Mouse (Mus musculus): ENCODE data around the gene Tuba3a. TPM values are rescaled to one million over a fixed set of nuclear protein-coding genes. Genes with fewer than 3 reads are reported as not detected.

Gene Tuba3a
- total and polyA plus RNA-seq, 3 experiments: not detected

DNA sequence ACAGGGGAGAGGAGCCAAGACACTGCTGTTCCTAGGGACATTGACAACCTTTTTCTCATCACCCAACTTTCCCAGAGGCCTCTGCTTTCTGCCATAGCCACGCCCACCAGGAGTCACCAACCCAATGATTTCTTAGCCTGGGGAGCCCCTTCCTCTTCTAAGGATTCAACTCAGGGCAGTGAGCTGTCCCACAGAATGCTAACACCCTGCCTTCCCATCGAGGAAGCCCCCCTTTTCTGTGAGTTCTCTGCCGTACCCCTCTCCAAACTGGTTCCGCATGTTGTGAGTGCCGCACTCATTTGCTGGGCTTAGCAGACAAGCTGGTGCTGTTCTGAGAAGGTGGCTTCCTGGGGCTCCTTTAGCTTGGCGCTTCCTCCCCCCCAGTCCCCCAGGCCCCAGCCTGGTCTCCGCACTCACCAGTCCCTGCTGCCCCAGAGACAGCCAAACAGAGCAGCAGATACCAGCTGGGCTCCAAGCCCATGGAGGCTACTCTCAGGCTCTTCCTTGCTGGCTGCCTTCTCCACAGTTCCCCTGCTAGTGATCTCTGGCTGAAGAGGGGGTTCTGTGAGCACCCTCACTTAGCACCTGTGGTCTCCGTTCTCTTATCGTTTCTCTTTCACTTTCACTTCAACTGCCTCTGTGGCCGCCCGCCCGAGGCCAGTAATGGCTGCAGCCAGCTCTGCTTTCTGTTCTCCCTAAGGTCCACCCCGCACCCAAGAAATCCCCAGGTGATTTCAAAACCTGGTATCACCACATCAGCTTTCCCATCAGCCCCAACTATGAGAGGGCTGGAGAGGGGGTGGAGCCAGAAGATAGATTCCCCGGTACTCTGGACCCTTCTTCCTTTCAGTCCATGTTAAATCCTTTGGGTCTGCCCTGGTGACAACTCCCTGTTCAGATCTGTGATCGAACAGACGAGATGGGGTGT is 54.5 kb downstream of the Tuba3a start, which contains the start of gene Tapbpl (continued):
- TF ChIP-seq POLR2AphosphoS2 (IDR thresholded peaks at IDR 0.05; ENCODE audit: low read depth, low read length): peak; percentile 78; the same call in 1 of the 2 replicates
- peak; percentile 87 for TF ChIP-seq ETS1 (conservative IDR thresholded peaks at IDR 0.05; ENCODE audit: low read depth, low read length)
- TF ChIP-seq MAX (IDR thresholded peaks at IDR 0.05; ENCODE audit: low read length): no peak
- no peak for TF ChIP-seq BHLHE40 (IDR thresholded peaks at IDR 0.05; ENCODE audit: low read depth, low read length)
- peak; percentile 88 for TF ChIP-seq IRF4 (IDR thresholded peaks at IDR 0.05; ENCODE audit: low read depth, low read length)
- TF ChIP-seq UBTF (IDR thresholded peaks at IDR 0.05; ENCODE audit: low read depth, low read length): no peak
- no peak for TF ChIP-seq RAD21 (IDR thresholded peaks at IDR 0.05; ENCODE audit: low read depth, low read length)
- peak; percentile 75 for TF ChIP-seq MXI1 (IDR thresholded peaks at IDR 0.05; ENCODE audit: low read depth, low read length)
- peak; percentile 81 for TF ChIP-seq MAZ (IDR thresholded peaks at IDR 0.05; ENCODE audit: low read depth, low read length)
- peak; percentile 55 for TF ChIP-seq TCF12 (IDR thresholded peaks at IDR 0.05; ENCODE audit: low read depth, low read length)

DNA sequence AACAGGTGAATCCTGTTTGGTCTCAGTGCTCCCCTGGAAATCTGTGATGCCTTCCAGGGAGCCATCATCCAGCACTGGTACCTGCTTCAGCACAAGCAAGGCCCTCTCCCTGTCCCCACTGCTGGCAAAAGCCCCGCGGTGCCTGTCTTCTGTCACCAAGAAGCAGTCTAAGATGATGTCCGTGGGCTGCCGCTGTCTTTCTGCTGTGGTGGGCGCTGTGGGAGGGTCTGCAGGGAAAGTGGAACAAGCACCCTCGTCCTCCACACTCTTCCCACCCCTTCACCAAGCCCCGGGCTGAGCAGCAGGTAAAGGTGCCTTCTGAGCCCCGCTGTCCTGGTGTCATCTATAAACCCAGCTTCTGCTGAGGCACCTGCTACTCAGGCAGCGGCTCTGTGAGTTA is 55.3 kb downstream of the Tuba3a start:
- H3K27me3 ChIP-seq (replicated peaks): no peaks in the 10 kb centered on the region
- peak overlapping the region; percentile 50 to 94 (median 61) for H3K4me3 ChIP-seq (replicated peaks in 1 of 3; ENCODE audit: low read depth in 2 of 3, low read length in 2 of 3, poor library complexity in 1 of 3)
- peaks cover 8 to 36% of the 10 kb centered on the region in 2 experiments for H3K4me1 ChIP-seq (ENCODE audit: control insufficient read depth in 1 of 2, insufficient read depth in 2 of 2)
- peak overlapping the region; percentile 91; the same call in 1 of the 2 replicates for H3K4me2 ChIP-seq (ENCODE audit: insufficient read depth, low read depth, poor library complexity, severe bottlenecking)
- DNase-seq (ENCODE audit: extremely low read depth): no peak
- dilution Hi-C loops (cut with MboI; ENCODE audit: extremely low pct_ligation_motif_present, extremely low pct_unique_long_range_greater_than_20kb, low sequenced_read_pairs) (no loop called here), in situ Hi-C loops (cut with MboI; ENCODE audit: low pct_ligation_motif_present, low pct_unique_long_range_greater_than_20kb, low sequenced_read_pairs) (no loop called here)
- H3K9me3 ChIP-seq (replicated peaks; ENCODE audit: low read length): no peaks in the 10 kb centered on the region
- H3K79me2 ChIP-seq (replicated peaks; ENCODE audit: control insufficient read depth, extremely low read depth, insufficient read depth, poor library complexity, severe bottlenecking): no peaks in the 10 kb centered on the region
- no peak for TF ChIP-seq GABPA (IDR thresholded peaks at IDR 0.05; ENCODE audit: insufficient replicate concordance, low read depth, low read length)
- H3K9ac ChIP-seq (ENCODE audit: insufficient read depth, low read depth): peak overlapping the region; percentile 98
- H3K27ac ChIP-seq (ENCODE audit: insufficient read depth, low read depth): peak overlapping the region; percentile 29; the same call in 1 of the 2 replicates
- H3K36me3 ChIP-seq (replicated peaks in 1 of 2; ENCODE audit: control insufficient read depth in 1 of 2, insufficient read depth in 1 of 2, low read length in 1 of 2): peaks cover 30 to 61% of the 10 kb centered on the region in 2 experiments

Other genes starting within 250 kb of the Tuba3a start
- 23.8 and 27.3 TPM in 2 replicates for gene Ing4, start 246.3 kb downstream of the Tuba3a start, total RNA-seq (2012; rRNA removed)
- gene Ing4, start 246.3 kb downstream of the Tuba3a start, total RNA-seq (2014; rRNA removed): 31.3 and 32.2 TPM in 2 replicates
- 21.3 and 25.1 TPM in 2 replicates for gene Ing4, start 246.3 kb downstream of the Tuba3a start, polyA plus RNA-seq (2012; ENCODE audit: insufficient read length, low read depth)
- 3.1 and 3.3 TPM in 2 replicates for gene Acrbp, start 236.4 kb downstream of the Tuba3a start, total RNA-seq (2012; rRNA removed)
- gene Acrbp, start 236.4 kb downstream of the Tuba3a start, total RNA-seq (2014; rRNA removed): 1.1 and 1.7 TPM in 2 replicates
- 4.0 and 4.9 TPM in 2 replicates for gene Acrbp, start 236.4 kb downstream of the Tuba3a start, polyA plus RNA-seq (2012; ENCODE audit: insufficient read length, low read depth)
- gene Lpar5, start 218.1 kb downstream of the Tuba3a start, total RNA-seq (2012; rRNA removed): 4.4 and 4.5 TPM in 2 replicates
- 3.3 and 4.8 TPM in 2 replicates for gene Lpar5, start 218.1 kb downstream of the Tuba3a start, total RNA-seq (2014; rRNA removed)
- gene Lpar5, start 218.1 kb downstream of the Tuba3a start, polyA plus RNA-seq (2012; ENCODE audit: insufficient read length, low read depth): 14.4 and 25.9 TPM in 2 replicates
- 165 and 174 TPM in 2 replicates for gene Chd4, start 190.1 kb downstream of the Tuba3a start, total RNA-seq (2012; rRNA removed)
- gene Chd4, start 190.1 kb downstream of the Tuba3a start, total RNA-seq (2014; rRNA removed): 72.7 and 86.0 TPM in 2 replicates
- 200 and 225 TPM in 2 replicates for gene Chd4, start 190.1 kb downstream of the Tuba3a start, polyA plus RNA-seq (2012; ENCODE audit: insufficient read length, low read depth)
- gene Nop2, start 154.1 kb downstream of the Tuba3a start, total RNA-seq (2012; rRNA removed): 128 and 188 TPM in 2 replicates
- gene Nop2, start 154.1 kb downstream of the Tuba3a start, total RNA-seq (2014; rRNA removed): 154 TPM in 2 replicates
- 175 and 179 TPM in 2 replicates for gene Nop2, start 154.1 kb downstream of the Tuba3a start, polyA plus RNA-seq (2012; ENCODE audit: insufficient read length, low read depth)
- 6.7 and 7.6 TPM in 2 replicates for gene Iffo1, start 140.8 kb downstream of the Tuba3a start, total RNA-seq (2012; rRNA removed)
- 3.3 and 4.0 TPM in 2 replicates for gene Iffo1, start 140.8 kb downstream of the Tuba3a start, total RNA-seq (2014; rRNA removed)
- gene Iffo1, start 140.8 kb downstream of the Tuba3a start, polyA plus RNA-seq (2012; ENCODE audit: insufficient read length, low read depth): 7.0 and 8.2 TPM in 2 replicates
- 2,085 and 2,925 TPM in 2 replicates for gene Gapdh, start 119.6 kb downstream of the Tuba3a start, total RNA-seq (2012; rRNA removed)
- gene Gapdh, start 119.6 kb downstream of the Tuba3a start, total RNA-seq (2014; rRNA removed): 1,576 and 2,268 TPM in 2 replicates
- 2,269 and 2,654 TPM in 2 replicates for gene Gapdh, start 119.6 kb downstream of the Tuba3a start, polyA plus RNA-seq (2012; ENCODE audit: insufficient read length, low read depth)
- 140 and 147 TPM in 2 replicates for gene Ncapd2, start 94.3 kb downstream of the Tuba3a start, total RNA-seq (2012; rRNA removed)
- gene Ncapd2, start 94.3 kb downstream of the Tuba3a start, total RNA-seq (2014; rRNA removed): 78.3 and 79.6 TPM in 2 replicates
- 263 and 301 TPM in 2 replicates for gene Ncapd2, start 94.3 kb downstream of the Tuba3a start, polyA plus RNA-seq (2012; ENCODE audit: insufficient read length, low read depth)
- 120 and 153 TPM in 2 replicates for gene Mrpl51, start 94.2 kb downstream of the Tuba3a start, total RNA-seq (2012; rRNA removed)
- 152 and 184 TPM in 2 replicates for gene Mrpl51, start 94.2 kb downstream of the Tuba3a start, total RNA-seq (2014; rRNA removed)
- gene Mrpl51, start 94.2 kb downstream of the Tuba3a start, polyA plus RNA-seq (2012; ENCODE audit: insufficient read length, low read depth): 161 and 171 TPM in 2 replicates
- gene Vamp1, start 70.5 kb downstream of the Tuba3a start, total RNA-seq (2012; rRNA removed): 2.3 and 3.1 TPM in 2 replicates
- gene Vamp1, start 70.5 kb downstream of the Tuba3a start, total RNA-seq (2014; rRNA removed): 1.9 and 2.4 TPM in 2 replicates
- 3.7 and 4.6 TPM in 2 replicates for gene Vamp1, start 70.5 kb downstream of the Tuba3a start, polyA plus RNA-seq (2012; ENCODE audit: insufficient read length, low read depth)
- gene Tapbpl, start 54.2 kb downstream of the Tuba3a start, total RNA-seq (2012; rRNA removed): 16.9 and 17.7 TPM in 2 replicates
- 13.7 and 16.7 TPM in 2 replicates for gene Tapbpl, start 54.2 kb downstream of the Tuba3a start, total RNA-seq (2014; rRNA removed)
- 19.4 and 20.9 TPM in 2 replicates for gene Tapbpl, start 54.2 kb downstream of the Tuba3a start, polyA plus RNA-seq (2012; ENCODE audit: insufficient read length, low read depth)
- not detected in 2 replicates for gene Cd27, start 49.0 kb downstream of the Tuba3a start, total RNA-seq (2012; rRNA removed)
- gene Cd27, start 49.0 kb downstream of the Tuba3a start, total RNA-seq (2014; rRNA removed): not detected in 2 replicates
- gene Cd27, start 49.0 kb downstream of the Tuba3a start, polyA plus RNA-seq (2012; ENCODE audit: insufficient read length, low read depth): 0.54 TPM in 1 of 2 replicates, not detected in the other
- gene Ltbr, start 27.8 kb upstream of the Tuba3a start, total RNA-seq (2012; rRNA removed): not detected in 2 replicates
- gene Ltbr, start 27.8 kb upstream of the Tuba3a start, total RNA-seq (2014; rRNA removed): not detected in 2 replicates
- gene Ltbr, start 27.8 kb upstream of the Tuba3a start, polyA plus RNA-seq (2012; ENCODE audit: insufficient read length, low read depth): not detected in 2 replicates
- not detected in 2 replicates for gene Scnn1a, start 34.6 kb upstream of the Tuba3a start, total RNA-seq (2012; rRNA removed)
- not detected in 2 replicates for gene Scnn1a, start 34.6 kb upstream of the Tuba3a start, total RNA-seq (2014; rRNA removed)
- gene Scnn1a, start 34.6 kb upstream of the Tuba3a start, polyA plus RNA-seq (2012; ENCODE audit: insufficient read length, low read depth): not detected in 2 replicates
- gene Tnfrsf1a, start 63.3 kb upstream of the Tuba3a start, total RNA-seq (2012; rRNA removed): 0.13 and 0.21 TPM in 2 replicates
- gene Tnfrsf1a, start 63.3 kb upstream of the Tuba3a start, total RNA-seq (2014; rRNA removed): not detected in 2 replicates
- not detected in 2 replicates for gene Tnfrsf1a, start 63.3 kb upstream of the Tuba3a start, polyA plus RNA-seq (2012; ENCODE audit: insufficient read length, low read depth)
- not detected in 2 replicates for gene Plekhg6, start 94.8 kb upstream of the Tuba3a start, total RNA-seq (2012; rRNA removed)
- gene Plekhg6, start 94.8 kb upstream of the Tuba3a start, total RNA-seq (2014; rRNA removed): not detected in 2 replicates
- gene Plekhg6, start 94.8 kb upstream of the Tuba3a start, polyA plus RNA-seq (2012; ENCODE audit: insufficient read length, low read depth): not detected in 2 replicates
- 20.9 and 21.6 TPM in 2 replicates for gene Cd9, start 208.7 kb upstream of the Tuba3a start, total RNA-seq (2012; rRNA removed)
- gene Cd9, start 208.7 kb upstream of the Tuba3a start, total RNA-seq (2014; rRNA removed): 12.1 and 12.3 TPM in 2 replicates
- gene Cd9, start 208.7 kb upstream of the Tuba3a start, polyA plus RNA-seq (2012; ENCODE audit: insufficient read length, low read depth): 24.4 and 27.5 TPM in 2 replicates

Measured in CH12.LX (cell line).